Mouse (Mus musculus): ENCODE results near the gene Morn1. TPM values are rescaled to one million over a fixed set of nuclear protein-coding genes. Genes with fewer than 3 reads are reported as not detected.

The Morn1 gene
- polyA plus RNA-seq, 1 experiment from 2014 or later = 4.8 TPM

- ATAC-seq (ENCODE audit: insufficient read depth, low FRiP score) = no peak
- Histone ChIP-seq H3K36me3 (ENCODE audit: control insufficient read depth, insufficient read depth, low read length) (no peaks in the 10 kb centered on the region), H3K27ac (ENCODE audit: low read length) (peak overlapping the region; percentile 30; the same call in 1 of the 2 replicates), H3K27me3 (ENCODE audit: control insufficient read depth, insufficient read depth, low read length) (no peaks in the 10 kb centered on the region), H3K9me3 (replicated peaks; ENCODE audit: control insufficient read depth, low read length) (no peaks in the 10 kb centered on the region), H3K4me3 (replicated peaks; ENCODE audit: low read length) (no peak overlapping the region), H3K4me2 (ENCODE audit: low read depth, low read length) (no peak overlapping the region), H3K4me1 (ENCODE audit: control insufficient read depth, insufficient read depth, low read length) (peaks cover 85% of the 10 kb centered on the region), H3K9ac (ENCODE audit: low read length) (no peak overlapping the region)
- 53% methylated on average over 3 of the region's 3 CpGs for WGBS
These were observed 89.8 kb downstream of the Morn1 start for GRCm38 (mm10) chr4:155176210-155176609.

GRCm38 (mm10) chr4:155178274-155178673 lies 91.9 kb downstream of the Morn1 start:
- H3K36me3 ChIP-seq (ENCODE audit: control insufficient read depth, insufficient read depth, low read length) = no peaks in the 10 kb centered on the region
- H3K27ac ChIP-seq (ENCODE audit: low read length) = peak overlapping the region; percentile 94
- peaks cover 68% of the 10 kb centered on the region for H3K4me1 ChIP-seq (ENCODE audit: control insufficient read depth, insufficient read depth, low read length)
- peak overlapping the region; percentile 58 for H3K9ac ChIP-seq (ENCODE audit: low read length)
- H3K9me3 ChIP-seq (replicated peaks; ENCODE audit: control insufficient read depth, low read length) = no peaks in the 10 kb centered on the region
- 10% methylated on average over 6 of the region's 6 CpGs for WGBS
- no peak overlapping the region; the same call in 1 of the 2 replicates for H3K4me3 ChIP-seq (replicated peaks; ENCODE audit: low read length)
- peak overlapping the region; percentile 31 for H3K4me2 ChIP-seq (ENCODE audit: low read depth, low read length)
- peak; percentile 51; the same call in 1 of the 2 replicates for ATAC-seq (ENCODE audit: insufficient read depth, low FRiP score)
- H3K27me3 ChIP-seq (ENCODE audit: control insufficient read depth, insufficient read depth, low read length) = no peaks in the 10 kb centered on the region

GRCm38 (mm10) chr4:155178981-155179512 lies 92.7 kb downstream of the Morn1 start:
- peaks cover 68% of the 10 kb centered on the region for H3K4me1 ChIP-seq (ENCODE audit: control insufficient read depth, insufficient read depth, low read length)
- peak; percentile 26; the same call in 1 of the 2 replicates for ATAC-seq (ENCODE audit: insufficient read depth, low FRiP score)
- H3K4me3 ChIP-seq (replicated peaks; ENCODE audit: low read length) = no peak overlapping the region
- 33% methylated on average over 3 of the region's 3 CpGs for WGBS
- no peaks in the 10 kb centered on the region for H3K36me3 ChIP-seq (ENCODE audit: control insufficient read depth, insufficient read depth, low read length)
- no peaks in the 10 kb centered on the region for H3K9me3 ChIP-seq (replicated peaks; ENCODE audit: control insufficient read depth, low read length)
- H3K9ac ChIP-seq (ENCODE audit: low read length) = peak overlapping the region; percentile 58
- peak overlapping the region; percentile 94 for H3K27ac ChIP-seq (ENCODE audit: low read length)
- no peaks in the 10 kb centered on the region for H3K27me3 ChIP-seq (ENCODE audit: control insufficient read depth, insufficient read depth, low read length)
- H3K4me2 ChIP-seq (ENCODE audit: low read depth, low read length) = peak overlapping the region; percentile 31

- no peak overlapping the region for H3K27ac ChIP-seq (ENCODE audit: low read length)
- no peak overlapping the region for H3K4me2 ChIP-seq (ENCODE audit: low read depth, low read length)
- ATAC-seq (ENCODE audit: insufficient read depth, low FRiP score) = no peak
- no peaks in the 10 kb centered on the region for H3K9me3 ChIP-seq (replicated peaks; ENCODE audit: control insufficient read depth, low read length)
- no peak overlapping the region for H3K4me3 ChIP-seq (replicated peaks; ENCODE audit: low read length)
- 85% methylated on average over 7 of the region's 7 CpGs for WGBS
- no peaks in the 10 kb centered on the region for H3K27me3 ChIP-seq (ENCODE audit: control insufficient read depth, insufficient read depth, low read length)
- H3K4me1 ChIP-seq (ENCODE audit: control insufficient read depth, insufficient read depth, low read length) = peaks cover 63% of the 10 kb centered on the region
- H3K36me3 ChIP-seq (ENCODE audit: control insufficient read depth, insufficient read depth, low read length) = no peaks in the 10 kb centered on the region
- no peak overlapping the region for H3K9ac ChIP-seq (ENCODE audit: low read length)
These were observed 96.8 kb downstream of the Morn1 start for GRCm38 (mm10) chr4:155183201-155183600.

- Histone ChIP-seq H3K4me1 (ENCODE audit: control insufficient read depth, insufficient read depth, low read length) (peaks cover 63% of the 10 kb centered on the region), H3K9ac (ENCODE audit: low read length) (peak overlapping the region; percentile 37), H3K27me3 (ENCODE audit: control insufficient read depth, insufficient read depth, low read length) (no peaks in the 10 kb centered on the region), H3K4me3 (replicated peaks; ENCODE audit: low read length) (no peak overlapping the region), H3K27ac (ENCODE audit: low read length) (peak overlapping the region; percentile 83), H3K36me3 (ENCODE audit: control insufficient read depth, insufficient read depth, low read length) (no peaks in the 10 kb centered on the region), H3K9me3 (replicated peaks; ENCODE audit: control insufficient read depth, low read length) (no peaks in the 10 kb centered on the region), H3K4me2 (ENCODE audit: low read depth, low read length) (peak overlapping the region; percentile 38)
- WGBS = 50% methylated on average over 18 of the region's 18 CpGs
- peak; percentile 33; the same call in 1 of the 2 replicates for ATAC-seq (ENCODE audit: insufficient read depth, low FRiP score)
These were observed 98.1 kb downstream of the Morn1 start for GRCm38 (mm10) chr4:155184248-155185070.

GRCm38 (mm10) chr4:155185845-155186244 lies 99.5 kb downstream of the Morn1 start:
- Histone ChIP-seq H3K36me3 (ENCODE audit: control insufficient read depth, insufficient read depth, low read length) (no peaks in the 10 kb centered on the region), H3K4me1 (ENCODE audit: control insufficient read depth, insufficient read depth, low read length) (peaks cover 70% of the 10 kb centered on the region), H3K4me2 (ENCODE audit: low read depth, low read length) (no peak overlapping the region), H3K27me3 (ENCODE audit: control insufficient read depth, insufficient read depth, low read length) (no peaks in the 10 kb centered on the region), H3K9me3 (replicated peaks; ENCODE audit: control insufficient read depth, low read length) (no peaks in the 10 kb centered on the region), H3K9ac (ENCODE audit: low read length) (no peak overlapping the region), H3K27ac (ENCODE audit: low read length) (no peak overlapping the region), H3K4me3 (replicated peaks; ENCODE audit: low read length) (no peak overlapping the region)
- no peak for ATAC-seq (ENCODE audit: insufficient read depth, low FRiP score)
- 81% methylated on average over 9 of the region's 9 CpGs for WGBS

- no peaks in the 10 kb centered on the region for H3K9me3 ChIP-seq (replicated peaks; ENCODE audit: control insufficient read depth, low read length)
- no peaks in the 10 kb centered on the region for H3K36me3 ChIP-seq (ENCODE audit: control insufficient read depth, insufficient read depth, low read length)
- peak overlapping the region; percentile 49; the same call in 1 of the 2 replicates for H3K27ac ChIP-seq (ENCODE audit: low read length)
- H3K4me2 ChIP-seq (ENCODE audit: low read depth, low read length) = no peak overlapping the region
- ATAC-seq (ENCODE audit: insufficient read depth, low FRiP score) = no peak
- peaks cover 75% of the 10 kb centered on the region for H3K4me1 ChIP-seq (ENCODE audit: control insufficient read depth, insufficient read depth, low read length)
- WGBS = 34% methylated on average over 3 of the region's 3 CpGs
- no peak overlapping the region for H3K9ac ChIP-seq (ENCODE audit: low read length)
- H3K27me3 ChIP-seq (ENCODE audit: control insufficient read depth, insufficient read depth, low read length) = no peaks in the 10 kb centered on the region
- no peak overlapping the region for H3K4me3 ChIP-seq (replicated peaks; ENCODE audit: low read length)
These were observed 100.9 kb downstream of the Morn1 start for GRCm38 (mm10) chr4:155187192-155187674.

- no peak overlapping the region; the same call in 1 of the 2 replicates for H3K9ac ChIP-seq (ENCODE audit: low read length)
- no peak for ATAC-seq (ENCODE audit: insufficient read depth, low FRiP score)
- no peak overlapping the region for H3K27ac ChIP-seq (ENCODE audit: low read length)
- H3K4me3 ChIP-seq (replicated peaks; ENCODE audit: low read length) = no peak overlapping the region
- H3K4me1 ChIP-seq (ENCODE audit: control insufficient read depth, insufficient read depth, low read length) = peaks cover 76% of the 10 kb centered on the region
- 22% methylated on average over 8 of the region's 8 CpGs for WGBS
- H3K4me2 ChIP-seq (ENCODE audit: low read depth, low read length) = no peak overlapping the region
- no peaks in the 10 kb centered on the region for H3K9me3 ChIP-seq (replicated peaks; ENCODE audit: control insufficient read depth, low read length)
- H3K36me3 ChIP-seq (ENCODE audit: control insufficient read depth, insufficient read depth, low read length) = no peaks in the 10 kb centered on the region
- H3K27me3 ChIP-seq (ENCODE audit: control insufficient read depth, insufficient read depth, low read length) = no peaks in the 10 kb centered on the region
These were observed 102.0 kb downstream of the Morn1 start for GRCm38 (mm10) chr4:155188341-155188740.

- peaks cover 73% of the 10 kb centered on the region for H3K4me1 ChIP-seq (ENCODE audit: control insufficient read depth, insufficient read depth, low read length)
- no peaks in the 10 kb centered on the region for H3K36me3 ChIP-seq (ENCODE audit: control insufficient read depth, insufficient read depth, low read length)
- H3K27ac ChIP-seq (ENCODE audit: low read length) = no peak overlapping the region
- no peak for ATAC-seq (ENCODE audit: insufficient read depth, low FRiP score)
- peak overlapping the region; percentile 6; the same call in 1 of the 2 replicates for H3K9ac ChIP-seq (ENCODE audit: low read length)
- no peak overlapping the region for H3K4me3 ChIP-seq (replicated peaks; ENCODE audit: low read length)
- no peaks in the 10 kb centered on the region for H3K27me3 ChIP-seq (ENCODE audit: control insufficient read depth, insufficient read depth, low read length)
- H3K9me3 ChIP-seq (replicated peaks; ENCODE audit: control insufficient read depth, low read length) = no peaks in the 10 kb centered on the region
- H3K4me2 ChIP-seq (ENCODE audit: low read depth, low read length) = no peak overlapping the region
These were observed 102.4 kb downstream of the Morn1 start for GRCm38 (mm10) chr4:155188803-155189202.

Measured in stomach, embryonic 16.5 days (tissue).